Mouse (Mus musculus) MEL (cell line): Measurements from ENCODE around the gene Unc93b1.

ENCODE experiments used
- CTCF ChIP-seq, 3 experiments: IDR thresholded peaks in 2 of 3; conservative IDR thresholded peaks in 1 of 3; 2 replicates each; pipeline ENCODE4 v1.5.1; 2011 to 2012; ENCODE audit warnings: low read length in 3 of 3, low read depth in 2 of 3, mild to moderate bottlenecking in 2 of 3, improper control_type of control experiment in 1 of 3, inconsistent platforms in 1 of 3, mixed read lengths in 1 of 3, moderate library complexity in 1 of 3; ENCODE audit not compliant: control insufficient read depth in 1 of 3, insufficient read depth in 1 of 3, poor library complexity in 1 of 3, severe bottlenecking in 1 of 3
- GATA1 ChIP-seq: IDR thresholded peaks from 2 replicates; pipeline ENCODE4 v1.6.1; 2011; ENCODE audit warnings: low read depth, low read length, improper control_type of control experiment
- HCFC1 ChIP-seq: IDR thresholded peaks from 2 replicates; pipeline ENCODE4 v1.6.1; 2012; ENCODE audit warnings: low read depth, mild to moderate bottlenecking, inconsistent platforms, low read length, improper control_type of control experiment, moderate library complexity
- MAFK ChIP-seq: IDR thresholded peaks from 2 replicates; pipeline ENCODE4 v1.6.1; 2011; ENCODE audit warnings: low read depth, mild to moderate bottlenecking, low read length, improper control_type of control experiment, borderline replicate concordance
- MAX ChIP-seq: IDR thresholded peaks from 2 replicates; pipeline ENCODE4 v1.6.1; 2011; ENCODE audit warnings: low read length, improper control_type of control experiment
- POLR2A ChIP-seq, 2 experiments: IDR thresholded peaks; 2 replicates each; pipeline ENCODE4 v1.6.1; 2011 to 2012; ENCODE audit warnings: low read length in 2 of 2, mild to moderate bottlenecking in 2 of 2, control low read depth in 1 of 2, improper control_type of control experiment in 1 of 2, low read depth in 1 of 2, moderate library complexity in 1 of 2; ENCODE audit not compliant: control insufficient read depth in 1 of 2, insufficient read depth in 1 of 2, poor library complexity in 1 of 2
- TAL1 ChIP-seq: IDR thresholded peaks from 2 replicates; pipeline ENCODE4 v1.6.1; 2012; ENCODE audit warnings: mild to moderate bottlenecking, inconsistent platforms, low read length, moderate library complexity, mixed read lengths
- UBTF ChIP-seq: IDR thresholded peaks from 2 replicates; pipeline ENCODE4 v1.6.1; 2012; ENCODE audit warnings: low read depth, mild to moderate bottlenecking, inconsistent platforms, low read length, improper control_type of control experiment, moderate library complexity, borderline replicate concordance; ENCODE audit not compliant: insufficient read depth
- ZKSCAN1 ChIP-seq: IDR thresholded peaks from 2 replicates; pipeline ENCODE4 v1.6.1; 2012; ENCODE audit warnings: low read depth, mild to moderate bottlenecking, inconsistent platforms, low read length, improper control_type of control experiment, moderate library complexity
- ZNF384 ChIP-seq: IDR thresholded peaks from 2 replicates; pipeline ENCODE4 v1.6.1; 2012; ENCODE audit warnings: low read depth, mild to moderate bottlenecking, inconsistent platforms, low read length, improper control_type of control experiment

- TF ChIP-seq UBTF (no peak), POLR2A (IDR thresholded peaks at IDR 0.05; ENCODE audit: control insufficient read depth in 1 of 2, insufficient read depth in 1 of 2, low read depth in 1 of 2, low read length in 2 of 2, poor library complexity in 1 of 2) (no peak), HCFC1 (no peak), ZKSCAN1 (no peak), CTCF (IDR thresholded peaks at IDR 0.05 in 2 of 3, conservative IDR thresholded peaks at IDR 0.05 in 1 of 3; ENCODE audit: control insufficient read depth in 1 of 3, insufficient read depth in 1 of 3, low read depth in 2 of 3, low read length in 3 of 3, poor library complexity in 1 of 3, severe bottlenecking in 1 of 3) (no peak), MAX (no peak), MAFK (no peak), TAL1 (no peak), ZNF384 (no peak), GATA1 (no peak)
Observed at GRCm38 (mm10) chr19:3895171-3895631, 39.8 kb upstream of the Unc93b1 start.
